Mouse (Mus musculus) MEL (cell line): ENCODE results near the gene Bdkrb2.

ENCODE experiments used
- CHD2 ChIP-seq: IDR thresholded peaks from 2 replicates; pipeline ENCODE4 v1.6.1; 2011; ENCODE audit warnings: low read length, improper control_type of control experiment
- CTCF ChIP-seq, 3 experiments: IDR thresholded peaks in 2 of 3; conservative IDR thresholded peaks in 1 of 3; 2 replicates each; pipeline ENCODE4 v1.5.1; 2011 to 2012; ENCODE audit warnings: low read length in 3 of 3, low read depth in 2 of 3, mild to moderate bottlenecking in 2 of 3, improper control_type of control experiment in 1 of 3, inconsistent platforms in 1 of 3, mixed read lengths in 1 of 3, moderate library complexity in 1 of 3; ENCODE audit not compliant: control insufficient read depth in 1 of 3, insufficient read depth in 1 of 3, poor library complexity in 1 of 3, severe bottlenecking in 1 of 3
- EP300 ChIP-seq, 2 experiments: IDR thresholded peaks; 2 replicates each; pipeline ENCODE4 v1.6.1; 2011; ENCODE audit warnings: improper control_type of control experiment in 2 of 2, low read length in 2 of 2, low read depth in 1 of 2, mild to moderate bottlenecking in 1 of 2
- MAZ ChIP-seq: IDR thresholded peaks from 2 replicates; pipeline ENCODE4 v1.6.1; 2012; ENCODE audit warnings: low read depth, mild to moderate bottlenecking, inconsistent platforms, low read length, improper control_type of control experiment
- MYB ChIP-seq: IDR thresholded peaks from 2 replicates; pipeline ENCODE4 v1.6.1; 2011; ENCODE audit warnings: mild to moderate bottlenecking, low read depth, low read length, improper control_type of control experiment
- ZMIZ1 ChIP-seq: IDR thresholded peaks from 2 replicates; pipeline ENCODE4 v1.6.1; 2012; ENCODE audit warnings: low read depth, mild to moderate bottlenecking, inconsistent platforms, low read length, improper control_type of control experiment, moderate library complexity

DNA sequence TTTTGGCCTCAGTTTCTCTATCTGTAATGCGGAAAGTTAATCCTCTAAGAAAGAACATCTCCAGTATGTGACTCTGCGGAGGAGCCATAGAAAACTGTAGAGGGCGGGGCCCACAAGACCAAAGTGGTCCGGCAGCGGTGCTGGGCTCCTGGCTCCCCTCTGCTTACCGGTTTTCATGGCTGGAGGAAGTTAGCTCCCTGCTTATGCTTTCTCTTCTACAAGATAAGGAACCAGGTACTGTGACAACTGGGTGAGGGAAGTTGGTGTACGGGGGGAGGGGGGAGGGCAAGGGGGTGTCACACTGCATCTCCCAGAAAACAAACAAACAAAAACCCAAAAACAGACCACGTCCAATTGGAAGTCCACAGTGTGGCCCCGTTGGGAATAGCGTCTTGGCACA, 35.5 kb downstream of the Bdkrb2 start:
- TF ChIP-seq CTCF (IDR thresholded peaks at IDR 0.05 in 2 of 3, conservative IDR thresholded peaks at IDR 0.05 in 1 of 3; ENCODE audit: control insufficient read depth in 1 of 3, insufficient read depth in 1 of 3, low read depth in 2 of 3, low read length in 3 of 3, poor library complexity in 1 of 3, severe bottlenecking in 1 of 3) (no peak), MAZ (no peak), ZMIZ1 (no peak), MYB (no peak), EP300 (IDR thresholded peaks at IDR 0.05; ENCODE audit: low read depth in 1 of 2, low read length in 2 of 2) (no peak), CHD2 (no peak)
